Comparison of ENCODE assay signal across 14 mouse cellular contexts in the genomic region with DNA sequence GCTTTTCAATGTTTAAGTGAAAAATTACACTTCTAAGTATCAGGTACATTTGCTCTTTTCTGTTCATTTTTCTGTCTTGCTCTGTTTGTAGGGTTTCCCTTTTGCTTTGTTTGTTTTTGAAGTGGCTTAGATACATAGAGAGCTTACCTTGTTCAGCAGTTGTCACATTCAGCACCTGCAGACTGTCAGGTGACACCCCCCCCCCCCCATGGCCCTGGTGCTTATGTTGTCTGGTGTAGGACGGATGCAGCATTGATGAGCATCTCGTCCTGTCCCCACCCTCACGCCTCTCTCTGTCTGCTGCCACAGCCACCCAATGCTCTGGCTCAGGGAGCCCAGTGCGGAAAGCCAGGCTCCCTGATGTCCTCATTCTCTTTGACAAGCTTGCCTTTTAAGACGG.
"Had no signal": no experiment of that assay in that cellular context is flagged by ENCODE, and none has a peak within 500 bp of the region (broad histone marks: within the 10 kb centered on the region; RNA-seq: fewer than 3 reads in every experiment).

No protein-coding gene starts in this region.

- H3K4me3 ChIP-seq: midbrain, embryonic 10.5 days; midbrain, embryonic 12.5 days; myocyte; neural tube, embryonic 12.5 days; stomach, embryonic 15.5 days had no signal

- H3K36me3 ChIP-seq: midbrain, embryonic 12.5 days; neural tube, embryonic 12.5 days; stomach, embryonic 15.5 days had no signal

- ATAC-seq: midbrain, embryonic 16.5 days had no signal

- H3K9me3 ChIP-seq: midbrain, embryonic 10.5 days; midbrain, embryonic 12.5 days; neural tube, embryonic 12.5 days; stomach, embryonic 15.5 days had no signal

- H3K27me3 ChIP-seq: neural tube, embryonic 12.5 days; stomach, embryonic 15.5 days had no signal

- DNase-seq: lung, adult 18-20 months; lung, embryonic 14.5 days; lung, postnatal 10 days; lung, postnatal 4 days; midbrain, embryonic 14.5 days; right cerebral cortex, postnatal 14 days; thymus, postnatal 4 days had no signal

- H3K27ac ChIP-seq: midbrain, embryonic 10.5 days; midbrain, embryonic 12.5 days; neural tube, embryonic 12.5 days; stomach, embryonic 15.5 days; stomach, postnatal 0 days had no signal
